Mouse (Mus musculus): ENCODE measurements around the gene Tgm2. TPM values are rescaled to one million over a fixed set of nuclear protein-coding genes. Genes with fewer than 3 reads are reported as not detected.

Gene Tgm2
- total RNA-seq, 1 experiment from 2014 or later: 69.0 TPM

DNA sequence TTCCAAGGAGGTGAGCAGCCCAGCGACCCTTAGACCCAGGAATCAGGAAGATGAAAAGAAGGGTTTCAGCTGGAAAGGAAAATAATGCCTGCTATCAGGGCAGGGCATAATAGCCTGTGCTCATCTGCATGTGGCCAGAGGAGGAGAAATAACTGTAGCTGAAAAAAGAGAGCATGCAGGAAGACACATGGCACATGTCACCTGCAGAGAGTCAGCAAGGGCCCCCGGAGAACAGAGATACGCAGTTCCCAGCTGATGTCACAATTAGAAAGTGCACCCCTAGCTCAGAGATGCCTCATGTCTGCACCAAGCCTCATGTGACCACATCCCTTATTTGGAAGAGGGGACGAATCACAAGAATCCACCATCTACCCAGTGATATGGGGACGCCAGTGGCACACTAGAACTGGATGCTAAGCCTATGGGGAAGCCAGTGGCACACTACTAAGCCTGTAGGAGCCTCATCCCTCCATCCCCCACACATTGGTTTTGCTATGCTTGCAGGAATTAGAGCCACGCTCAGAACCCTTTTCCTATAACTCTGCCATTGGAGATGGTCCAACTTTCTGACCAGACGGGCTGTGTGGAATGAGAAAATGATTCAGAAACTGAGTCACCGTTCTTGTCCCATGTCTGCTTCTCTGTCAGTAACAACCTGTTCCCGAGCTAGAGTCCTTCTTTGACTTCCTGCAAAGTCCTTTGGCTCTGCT lies 21.4 kb upstream of the Tgm2 start:
- no peak for DNase-seq

GRCm38 (mm10) chr2:158166628-158167027 lies 20.4 kb upstream of the Tgm2 start:
- DNase-seq: peak; percentile 54

DNA sequence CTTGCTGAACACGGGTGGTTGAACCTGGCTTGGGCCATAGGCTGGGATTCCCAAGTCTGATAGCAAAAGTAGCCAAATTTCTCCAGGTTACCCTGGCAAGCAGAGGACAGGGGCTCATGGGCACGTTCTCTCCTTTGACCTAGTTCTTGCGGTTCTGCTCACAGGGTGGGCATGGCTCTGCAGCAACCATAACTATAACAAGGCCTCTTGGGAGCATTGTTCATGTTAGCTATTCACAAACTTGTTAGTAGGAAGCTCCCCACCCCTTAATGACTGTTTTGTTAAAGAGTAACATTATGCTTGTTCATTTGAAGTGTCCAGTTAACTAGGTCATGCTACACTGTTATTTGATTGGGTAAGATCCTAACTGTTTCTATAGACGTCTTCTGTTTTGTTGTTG lies 19.5 kb upstream of the Tgm2 start:
- DNase-seq: no peak

DNA sequence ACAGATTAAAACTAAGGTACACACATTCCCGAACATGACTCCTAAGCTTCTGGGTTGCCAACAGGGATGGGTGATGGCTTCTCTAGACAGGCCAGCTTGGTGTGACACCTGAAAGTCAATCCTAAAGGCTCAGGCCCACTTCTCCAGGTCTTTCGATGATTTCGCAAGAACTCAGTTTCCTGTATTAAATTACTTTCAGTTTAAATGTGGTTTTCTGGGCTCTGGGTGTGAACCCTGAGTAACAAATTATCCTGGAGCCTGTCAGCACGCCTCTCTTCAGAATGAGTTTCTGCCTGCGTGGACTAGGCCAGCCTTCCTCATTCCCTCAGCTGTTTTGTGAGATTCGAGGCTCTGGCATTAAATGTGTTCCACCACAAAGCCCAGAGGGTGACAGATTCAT lies 16.8 kb upstream of the Tgm2 start:
- no peak for DNase-seq

DNA sequence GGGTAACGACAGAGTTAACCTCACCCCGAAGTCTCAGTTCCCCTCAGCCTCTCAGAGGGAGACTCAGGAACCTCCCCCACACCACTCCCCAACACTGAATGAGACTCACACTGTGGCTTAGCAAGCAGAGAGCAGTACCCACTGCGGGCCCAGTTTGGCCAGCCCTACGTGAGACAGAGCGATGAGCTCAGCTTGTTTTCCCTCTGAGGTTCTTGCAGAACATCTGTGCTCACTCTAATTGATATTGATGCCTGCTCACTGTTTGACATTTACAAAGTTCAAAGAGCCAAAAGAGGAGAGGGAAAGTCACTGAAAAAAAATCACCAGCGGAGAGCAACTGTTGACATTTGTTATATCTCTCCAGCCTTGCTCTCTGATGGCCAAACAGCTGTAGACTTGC lies 15.5 kb upstream of the Tgm2 start:
- no peak for DNase-seq

DNA sequence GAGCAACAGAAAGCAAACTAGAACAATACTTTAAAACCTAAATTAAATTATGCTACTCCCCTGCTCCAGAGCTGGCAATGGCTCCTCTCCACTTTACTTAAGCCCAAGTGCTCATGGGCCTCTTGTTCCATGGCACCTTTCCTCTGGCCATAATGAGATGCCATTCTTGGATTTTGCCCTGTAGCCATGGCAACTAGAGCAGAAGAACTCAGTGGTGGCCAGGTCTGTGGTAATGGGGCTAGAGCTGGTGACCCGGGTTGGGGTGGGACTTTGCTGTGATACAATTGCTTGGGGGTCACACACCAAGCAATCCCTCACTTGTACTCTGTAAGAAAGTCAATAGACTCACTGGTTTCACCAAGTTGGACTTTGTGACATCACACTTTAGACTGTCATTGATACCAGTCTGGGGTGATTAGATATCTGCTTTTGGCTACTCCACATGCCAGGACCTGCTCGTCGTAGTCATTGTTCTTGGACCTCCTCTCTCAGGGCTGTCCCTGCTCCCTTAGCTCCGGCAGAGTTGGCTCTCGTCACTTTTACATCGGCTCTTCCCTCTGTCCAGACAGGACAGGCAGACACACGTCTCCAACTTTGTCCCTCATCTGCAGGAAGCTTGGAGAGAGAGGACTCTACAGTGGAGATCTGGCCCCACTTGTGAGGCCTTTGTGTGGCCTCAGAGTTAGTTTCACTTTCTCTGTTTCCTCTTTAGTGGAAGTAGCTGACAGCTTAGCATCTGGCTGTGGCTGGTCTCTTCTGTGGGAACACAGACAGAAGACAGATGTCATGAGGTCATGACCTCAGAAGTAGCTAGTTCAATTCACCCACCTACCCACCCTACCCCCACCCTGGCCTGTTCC lies 13.4 kb upstream of the Tgm2 start:
- no peak for DNase-seq

- no peak for DNase-seq
Measured at GRCm38 (mm10) chr2:158157654-158158053, 11.4 kb upstream of the Tgm2 start.

DNA sequence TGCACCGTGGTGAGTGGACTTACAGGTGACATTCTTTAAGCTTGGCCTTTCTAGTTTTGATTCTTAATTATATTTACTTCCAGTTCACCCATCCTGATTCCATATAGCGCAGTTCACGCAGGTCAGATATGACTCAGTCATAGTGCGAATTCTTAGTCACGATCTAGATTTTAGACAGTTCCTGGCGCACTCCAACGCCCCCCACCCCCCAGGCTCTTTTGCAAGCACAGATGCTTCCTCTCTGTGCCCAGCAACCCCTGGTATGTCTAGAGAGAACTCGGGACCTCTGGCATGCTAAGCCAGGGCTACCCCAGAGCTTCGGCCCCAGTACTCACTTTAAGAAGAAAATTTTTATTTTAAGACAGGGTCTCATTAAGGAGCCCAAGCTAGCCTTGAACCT lies 10.3 kb upstream of the Tgm2 start:
- DNase-seq: no peak

GRCm38 (mm10) chr2:158155615-158156014 lies 9.4 kb upstream of the Tgm2 start:
- DNase-seq: no peak

DNA sequence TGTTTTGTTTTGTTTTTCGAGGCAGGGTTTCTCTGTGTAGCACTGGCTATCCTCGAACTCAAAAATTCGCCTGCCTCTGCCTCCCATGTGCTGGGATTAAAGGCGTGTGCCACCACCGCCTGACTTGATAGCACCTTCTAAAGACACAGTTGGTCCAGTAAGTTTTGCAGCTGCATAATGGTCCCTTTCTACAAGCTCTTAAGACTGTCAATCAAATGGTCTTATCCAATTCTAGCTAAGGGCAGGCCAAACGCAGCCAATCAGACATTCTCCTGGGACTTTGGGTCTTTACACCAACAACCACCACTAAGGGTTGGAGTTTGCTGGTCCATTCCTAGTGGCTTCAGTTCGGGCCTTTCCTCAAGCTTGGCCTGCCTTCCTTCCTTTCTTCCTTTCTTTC lies 8.9 kb upstream of the Tgm2 start:
- no peak for DNase-seq

DNA sequence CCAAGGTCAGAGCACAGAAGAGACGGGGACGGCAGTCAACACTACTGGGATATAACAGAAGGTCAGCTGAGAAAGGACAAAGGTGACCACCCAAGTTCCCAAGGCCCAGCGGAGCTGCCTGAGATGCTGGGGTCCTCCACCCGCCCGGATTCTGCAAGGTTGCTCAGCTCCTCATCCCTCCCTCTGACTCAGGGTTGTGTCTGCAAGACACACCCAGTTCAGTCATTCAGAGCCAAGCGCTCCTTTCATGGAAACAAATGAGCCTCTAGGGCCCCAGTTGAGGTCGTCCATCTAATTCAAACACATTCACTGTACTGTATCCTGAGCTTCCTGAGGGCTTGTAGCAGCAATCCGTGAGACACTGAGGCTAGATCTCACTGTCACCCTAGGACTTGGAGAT lies 8.4 kb upstream of the Tgm2 start:
- no peak for DNase-seq

GRCm38 (mm10) chr2:158153728-158154343 lies 7.6 kb upstream of the Tgm2 start:
- DNase-seq: no peak

- no peak for DNase-seq
Measured at GRCm38 (mm10) chr2:158152685-158153309, 6.6 kb upstream of the Tgm2 start.

DNA sequence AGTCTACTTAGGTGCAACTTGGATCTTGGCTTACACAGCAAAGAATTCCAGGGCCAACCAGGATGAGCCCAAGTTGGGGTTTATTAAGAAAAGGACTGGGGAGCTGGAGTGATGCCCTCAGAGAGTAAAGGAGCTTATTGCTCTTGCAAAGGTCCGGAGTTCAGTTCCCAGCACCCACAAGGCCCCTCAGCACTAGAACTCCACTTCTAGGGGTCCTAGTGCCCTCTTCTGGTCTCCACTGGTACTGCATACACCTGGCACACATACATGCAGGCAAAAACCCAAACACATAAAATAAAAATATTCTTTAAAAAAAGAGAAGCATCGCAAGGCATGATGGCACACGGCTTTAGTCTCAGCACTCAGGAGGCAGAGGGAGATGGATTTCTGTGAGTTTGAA lies 4.8 kb upstream of the Tgm2 start:
- DNase-seq: no peak

DNA sequence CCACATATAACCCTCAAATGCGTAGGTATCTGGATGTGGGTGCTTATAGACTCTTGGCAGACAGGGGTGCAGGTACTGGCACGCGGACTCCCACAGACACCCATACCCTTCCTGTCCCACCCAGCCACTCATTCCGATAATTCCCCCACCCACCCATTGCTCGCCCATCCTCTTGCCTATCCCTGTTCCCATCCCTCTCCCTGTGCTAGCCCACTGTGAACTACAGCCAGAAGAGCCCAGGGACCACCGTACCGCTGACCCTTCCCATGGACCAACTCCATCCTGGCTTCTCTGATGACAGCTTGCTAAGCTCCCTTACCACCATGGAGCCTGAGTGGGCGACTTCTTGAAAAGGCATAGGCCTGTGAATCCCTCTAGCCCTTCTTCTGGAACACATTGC lies 735 bp upstream of the Tgm2 start:
- DNase-seq: no peak

GRCm38 (mm10) chr2:158145528-158146065 lies 639 bp downstream of the Tgm2 start:
- no peak for DNase-seq

DNA sequence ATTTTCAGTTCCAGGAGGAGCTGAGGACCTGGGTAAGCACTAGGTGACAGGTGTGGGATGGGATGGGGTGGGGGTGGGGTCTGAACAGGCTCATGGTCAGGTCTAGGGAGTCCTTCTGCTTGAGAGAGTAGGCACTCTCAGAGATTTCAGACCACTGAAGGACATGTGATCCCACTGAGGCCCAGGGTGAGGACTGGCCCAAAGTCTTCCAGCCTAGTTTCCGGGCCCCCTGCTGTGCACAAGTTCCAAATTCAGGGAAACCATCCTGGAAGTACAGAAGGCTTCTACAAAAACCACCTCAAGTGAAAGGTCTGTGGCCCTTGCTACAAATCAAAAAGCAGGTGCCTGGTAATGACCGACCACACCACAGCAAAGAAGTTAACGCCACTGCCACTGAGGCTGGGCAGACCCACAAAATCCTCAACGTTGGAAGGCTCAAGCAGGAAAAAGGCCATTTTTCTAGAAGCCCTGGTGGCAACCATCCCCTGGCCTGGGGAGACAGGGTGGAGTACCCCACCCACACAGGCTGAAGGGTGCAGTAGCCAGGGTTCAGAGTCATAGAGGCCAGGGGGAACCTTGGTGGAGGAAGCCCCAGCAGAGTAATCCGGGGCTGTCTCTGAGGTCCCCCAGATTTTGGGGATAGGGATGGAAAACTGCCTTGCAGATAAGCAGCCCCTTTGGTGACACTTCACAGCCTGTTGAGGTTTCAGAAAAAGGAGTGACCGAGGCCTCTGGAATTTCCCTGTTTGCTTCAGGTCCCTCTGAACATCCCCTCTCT lies 1.3 kb downstream of the Tgm2 start:
- no peak for DNase-seq

DNA sequence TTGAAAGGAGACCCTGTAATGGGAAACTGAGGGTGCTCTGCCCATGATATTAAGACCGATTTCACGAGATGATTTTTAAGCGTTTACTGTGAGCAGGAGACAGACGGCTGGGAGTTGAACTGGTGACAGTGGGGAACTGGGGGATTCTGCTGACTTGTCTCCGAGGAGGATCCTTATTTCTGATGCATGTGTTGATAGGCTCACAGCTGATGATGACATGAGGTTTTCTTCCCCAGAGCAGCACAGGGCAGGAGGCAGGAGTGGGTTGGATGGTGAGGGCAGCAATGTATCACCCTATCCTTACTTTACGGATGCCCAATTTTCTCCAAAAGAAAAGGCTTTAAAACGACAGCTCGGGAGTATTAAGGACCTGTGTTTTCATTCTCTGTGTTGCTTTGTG lies 2.0 kb downstream of the Tgm2 start:
- no peak for DNase-seq

DNA sequence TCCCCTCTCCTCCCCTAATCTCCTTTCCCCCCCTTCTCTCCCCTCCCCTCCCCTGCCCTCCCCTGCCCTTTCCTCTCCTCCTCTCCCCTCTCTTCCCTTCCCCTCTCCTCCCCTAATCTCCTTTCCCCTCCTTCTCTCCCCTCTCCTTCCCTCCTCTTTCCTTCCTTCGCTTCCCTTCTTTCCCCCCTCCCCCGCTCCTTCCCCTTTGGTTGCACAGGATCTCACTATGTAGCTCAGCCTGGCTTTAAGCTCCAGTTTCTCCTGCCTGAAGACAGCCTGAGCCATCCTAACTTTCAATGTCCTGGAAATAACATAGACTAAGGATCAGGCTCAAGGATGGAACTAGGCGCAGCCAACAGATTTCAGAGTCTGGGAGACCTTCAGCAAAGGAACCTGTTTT lies 2.4 kb downstream of the Tgm2 start:
- no peak for DNase-seq

- no peak for DNase-seq
Measured at GRCm38 (mm10) chr2:158142981-158143380, 3.3 kb downstream of the Tgm2 start.

DNA sequence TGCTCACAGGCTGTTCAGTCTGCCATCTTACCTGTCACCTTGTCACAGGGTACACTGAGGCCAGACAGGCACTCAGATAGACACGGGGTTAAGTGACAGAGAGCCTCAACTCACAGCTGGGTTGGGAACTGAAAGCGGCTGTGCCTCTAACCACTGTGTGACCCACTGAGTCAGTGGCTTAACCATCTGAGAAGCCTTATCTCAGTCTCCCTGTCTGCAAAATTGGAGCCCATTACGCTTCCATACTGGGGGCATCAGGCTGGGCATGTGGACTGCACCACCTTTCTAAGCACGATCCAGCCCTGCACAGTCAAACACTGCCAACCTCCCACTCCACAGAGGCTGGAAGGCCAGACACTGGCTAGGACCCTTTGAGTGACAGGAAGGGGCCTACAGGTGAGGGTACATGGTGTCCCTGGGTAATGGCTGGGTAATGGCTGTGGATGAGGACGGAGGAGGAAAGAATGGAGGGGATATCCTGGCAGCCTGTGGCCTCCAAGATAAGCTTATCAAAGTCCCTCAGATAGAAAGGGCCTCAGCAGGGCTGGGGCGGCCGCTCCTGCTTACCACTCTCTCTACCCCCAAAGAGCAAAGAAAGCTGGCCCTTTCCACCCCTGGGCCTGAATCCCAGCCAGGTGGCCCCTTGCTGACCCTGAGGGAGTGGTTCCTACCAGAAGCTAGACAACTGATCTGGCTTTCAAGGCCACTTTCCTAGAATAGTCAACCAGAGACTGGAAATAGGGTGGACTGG lies 4.4 kb downstream of the Tgm2 start:
- peak; percentile 68 for DNase-seq
